Comparison of ENCODE assay signal across 8 mouse cellular contexts in genomic region chr10:67204652-67205407, GRCm38 (mm10).
DNase-seq lines count a peak whose midpoint lies in the region; ATAC-seq and TF ChIP-seq lines count a peak whose summit lies in the region.
"Had no signal": no experiment of that assay in that cellular context is flagged by ENCODE, and none has a peak within 500 bp of the region (broad histone marks: within the 10 kb centered on the region; RNA-seq: fewer than 3 reads in every experiment).

No protein-coding gene starts in this region.

- peak; percentile 72; the same call in 1 of the 2 replicates for TF ChIP-seq EP300 in heart, postnatal 0 days (IDR thresholded peaks at IDR 0.05; ENCODE audit: low read depth)

- no peaks in the 10 kb centered on the region for H3K27me3 ChIP-seq in heart, postnatal 0 days (ENCODE audit: control insufficient read depth, insufficient read depth, low read length)
- H3K27me3 ChIP-seq in splenic B cell, adult 2 months (ENCODE audit: control insufficient read depth, insufficient read depth, low read length, poor library complexity, severe bottlenecking), result no peaks in the 10 kb centered on the region

- DNase-seq in spleen, adult 18-20 months, result peak; percentile 31 to 53
- DNase-seq in spleen, adult 12 weeks (ENCODE audit: low spot score), result no peak
- DNase-seq in heart, postnatal 0 days (ENCODE audit: low spot score), result peak; percentile 30
- no peak for DNase-seq in lung, adult 2 months
- peak; percentile 70 for DNase-seq in splenic B cell, adult 2 months (ENCODE audit: low read depth, low spot score)
- no peak for DNase-seq in left cerebral cortex, postnatal 36 days (ENCODE audit: low spot score in 2 of 2)
- no peak for DNase-seq in right cerebral cortex, postnatal 4 days

- H3K4me1 ChIP-seq in heart, postnatal 0 days (ENCODE audit: control insufficient read depth, insufficient read depth), result peaks cover 18% of the 10 kb centered on the region; the same call in 1 of the 2 replicates
- H3K4me1 ChIP-seq in lung, adult 2 months (ENCODE audit: control insufficient read depth, insufficient read depth, low read length), result peaks cover 16% of the 10 kb centered on the region

- H3K36me3 ChIP-seq in heart, postnatal 0 days (replicated peaks; ENCODE audit: control insufficient read depth, insufficient read depth, low read length), result no peaks in the 10 kb centered on the region
- no peaks in the 10 kb centered on the region for H3K36me3 ChIP-seq in splenic B cell, adult 2 months (ENCODE audit: control insufficient read depth, insufficient read depth, low read length, poor library complexity, severe bottlenecking)

- no peak for TF ChIP-seq POLR2A in lung, adult 2 months (IDR thresholded peaks at IDR 0.05; ENCODE audit: borderline replicate concordance, extremely low read depth, low read depth, low read length)

- no peaks in the 10 kb centered on the region for H3K9me3 ChIP-seq in heart, postnatal 0 days (replicated peaks; ENCODE audit: control insufficient read depth, low read length)

- WGBS in heart, postnatal 0 days, result 61% methylated on average over 11 of the region's 11 CpGs
- 44% methylated on average over 11 of the region's 11 CpGs for WGBS in lung, adult 2 months

- no peak for TF ChIP-seq CTCF in heart, postnatal 0 days (IDR thresholded peaks at IDR 0.05; ENCODE audit: low read depth)
- no peak for TF ChIP-seq CTCF in lung, adult 2 months (IDR thresholded peaks at IDR 0.05; ENCODE audit: insufficient read depth, low read length)

- H3K4me3 ChIP-seq in heart, postnatal 0 days (ENCODE audit: low read depth, low read length), result no peak overlapping the region
- peak overlapping the region; percentile 26 for H3K4me3 ChIP-seq in lung, adult 2 months (replicated peaks; ENCODE audit: extremely low read depth, low read depth, low read length)
- H3K4me3 ChIP-seq: myocyte had no signal

- peak overlapping the region; percentile 60 for H3K27ac ChIP-seq in heart, postnatal 0 days (ENCODE audit: low read depth)

- H3K9ac ChIP-seq in heart, postnatal 0 days (replicated peaks; ENCODE audit: low read depth, low read length), result no peak overlapping the region

- intact Hi-C loops in left cerebral cortex, postnatal 36 days (cut with DNase I), result no loop called here

- ATAC-seq in heart, postnatal 0 days (ENCODE audit: insufficient read depth, low read depth), result no peak

- peak overlapping the region; percentile 9; the same call in 1 of the 2 replicates for H3K4me2 ChIP-seq in heart, postnatal 0 days (ENCODE audit: low read depth, low read length)

Comparison
In these comparisons a context has a peak if more than half of its experiments do, and no peak if none do; other contexts are left out.
1. DNase-seq: peak in spleen, adult 18-20 months (2 of 2), heart, postnatal 0 days (single experiment) and splenic B cell, adult 2 months (single experiment); none in spleen, adult 12 weeks (single experiment), lung, adult 2 months (single experiment), left cerebral cortex, postnatal 36 days (0 of 2) and right cerebral cortex, postnatal 4 days (single experiment).